24 mouse cellular contexts compared by ENCODE assay signal in the genomic region with DNA sequence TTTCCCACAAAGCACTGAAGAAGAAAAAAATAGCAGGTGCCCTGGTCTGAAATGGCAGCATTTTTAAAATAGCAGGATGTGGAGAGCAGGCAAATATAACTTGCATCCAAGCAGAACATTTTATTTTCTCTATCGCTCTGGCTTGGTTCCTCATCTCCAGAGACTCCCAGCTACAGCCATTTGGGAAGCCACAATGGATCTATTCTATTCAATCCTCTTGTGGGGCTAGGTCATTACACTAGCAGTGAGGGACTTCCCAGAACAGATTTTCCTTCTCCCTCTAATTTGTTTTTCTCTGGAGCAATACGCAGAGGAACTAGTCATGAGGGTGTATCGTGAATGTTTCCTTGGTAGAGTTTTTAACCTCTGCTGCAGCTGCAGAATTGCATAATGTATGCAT.
DNase-seq lines count a peak whose midpoint lies in the region; ATAC-seq and TF ChIP-seq lines count a peak whose summit lies in the region.
"Had no signal": no experiment of that assay in that cellular context is flagged by ENCODE, and none has a peak within 500 bp of the region (broad histone marks: within the 10 kb centered on the region; RNA-seq: fewer than 3 reads in every experiment).

No protein-coding gene starts in this region.

- H3K9ac ChIP-seq in hindbrain, embryonic 12.5 days: no peak overlapping the region
- H3K9ac ChIP-seq in midbrain, postnatal 0 days (replicated peaks; ENCODE audit: low read length, poor library complexity, severe bottlenecking): no peak overlapping the region
- H3K9ac ChIP-seq in hindbrain, postnatal 0 days (replicated peaks; ENCODE audit: low read length): no peak overlapping the region
- H3K9ac ChIP-seq: forebrain, embryonic 15.5 days; heart, embryonic 12.5 days; liver, embryonic 12.5 days; liver, postnatal 0 days; midbrain, embryonic 12.5 days had no signal

- H3K36me3 ChIP-seq in hindbrain, embryonic 12.5 days: no peaks in the 10 kb centered on the region
- no peaks in the 10 kb centered on the region for H3K36me3 ChIP-seq in hindbrain, embryonic 10.5 days
- no peaks in the 10 kb centered on the region for H3K36me3 ChIP-seq in midbrain, postnatal 0 days (ENCODE audit: insufficient read depth, low read length)
- H3K36me3 ChIP-seq in midbrain, embryonic 10.5 days: no peaks in the 10 kb centered on the region
- no peaks in the 10 kb centered on the region for H3K36me3 ChIP-seq in hindbrain, postnatal 0 days (ENCODE audit: insufficient read depth, low read length)
- H3K36me3 ChIP-seq in limb, embryonic 10.5 days: no peaks in the 10 kb centered on the region
- H3K36me3 ChIP-seq: forebrain, embryonic 15.5 days; heart, embryonic 12.5 days; liver, embryonic 12.5 days; midbrain, embryonic 12.5 days had no signal

- H3K4me3 ChIP-seq in hindbrain, embryonic 12.5 days: no peak overlapping the region
- H3K4me3 ChIP-seq in hindbrain, embryonic 10.5 days: no peak overlapping the region
- no peak overlapping the region for H3K4me3 ChIP-seq in midbrain, postnatal 0 days (ENCODE audit: low read depth, low read length)
- no peak overlapping the region for H3K4me3 ChIP-seq in midbrain, embryonic 10.5 days
- no peak overlapping the region for H3K4me3 ChIP-seq in hindbrain, postnatal 0 days (ENCODE audit: low read length)
- H3K4me3 ChIP-seq in limb, embryonic 10.5 days: no peak overlapping the region
- H3K4me3 ChIP-seq: forebrain, embryonic 15.5 days; heart, embryonic 12.5 days; liver, embryonic 12.5 days; midbrain, embryonic 12.5 days had no signal

- peak; percentile 56 for ATAC-seq in frontal cortex, adult (ENCODE audit: low TSS enrichment)
- ATAC-seq in hindbrain, embryonic 12.5 days (ENCODE audit: low FRiP score): peak; percentile 32; the same call in 1 of the 2 replicates
- no peak for ATAC-seq in midbrain, postnatal 0 days (ENCODE audit: low FRiP score)
- ATAC-seq in hindbrain, postnatal 0 days: no peak
- ATAC-seq: forebrain, embryonic 15.5 days; intestine, postnatal 0 days; liver, embryonic 12.5 days; liver, postnatal 0 days had no signal

- DNase-seq in frontal cortex, postnatal 36 days (ENCODE audit: low spot score in 2 of 2): no peak
- no peak for DNase-seq in hindbrain, embryonic 10.5 days (ENCODE audit: low spot score)
- peak; percentile 17 for DNase-seq in midbrain, postnatal 0 days (ENCODE audit: low spot score)
- no peak for DNase-seq in midbrain, embryonic 10.5 days (ENCODE audit: low spot score)
- peak; percentile 6 for DNase-seq in hindbrain, postnatal 0 days (ENCODE audit: low spot score)
- no peak for DNase-seq in limb, embryonic 10.5 days (ENCODE audit: low spot score)
- DNase-seq: adrenal gland, postnatal 14 days; cerebellum, adult 18-20 months; cerebellum, postnatal 14 days; kidney, adult 9 months; kidney, postnatal 14 days; liver, postnatal 0 days; lung, postnatal 36 days; right cerebral cortex, postnatal 4 days; thymus, adult 18-20 months; thymus, postnatal 36 days had no signal

- no peaks in the 10 kb centered on the region for H3K9me3 ChIP-seq in hindbrain, embryonic 12.5 days (replicated peaks)
- H3K9me3 ChIP-seq in hindbrain, embryonic 10.5 days: no peaks in the 10 kb centered on the region
- H3K9me3 ChIP-seq in midbrain, postnatal 0 days (ENCODE audit: low read length): no peaks in the 10 kb centered on the region
- H3K9me3 ChIP-seq in midbrain, embryonic 10.5 days (replicated peaks): no peaks in the 10 kb centered on the region
- no peaks in the 10 kb centered on the region for H3K9me3 ChIP-seq in hindbrain, postnatal 0 days (ENCODE audit: low read length)
- H3K9me3 ChIP-seq in limb, embryonic 10.5 days (replicated peaks): no peaks in the 10 kb centered on the region
- H3K9me3 ChIP-seq: forebrain, embryonic 15.5 days; heart, embryonic 12.5 days; liver, embryonic 12.5 days; midbrain, embryonic 12.5 days had no signal

- H3K27me3 ChIP-seq in hindbrain, embryonic 12.5 days: no peaks in the 10 kb centered on the region
- H3K27me3 ChIP-seq in hindbrain, embryonic 10.5 days (ENCODE audit: insufficient read depth, poor library complexity, severe bottlenecking): no peaks in the 10 kb centered on the region
- no peaks in the 10 kb centered on the region for H3K27me3 ChIP-seq in midbrain, postnatal 0 days (ENCODE audit: insufficient read depth, low read length)
- H3K27me3 ChIP-seq in midbrain, embryonic 10.5 days (ENCODE audit: low read depth, poor library complexity, severe bottlenecking): no peaks in the 10 kb centered on the region
- no peaks in the 10 kb centered on the region for H3K27me3 ChIP-seq in hindbrain, postnatal 0 days (ENCODE audit: insufficient read depth, low read length)
- no peaks in the 10 kb centered on the region for H3K27me3 ChIP-seq in limb, embryonic 10.5 days (ENCODE audit: low read depth, poor library complexity, severe bottlenecking)
- H3K27me3 ChIP-seq: forebrain, embryonic 15.5 days; heart, embryonic 12.5 days; liver, embryonic 12.5 days; midbrain, embryonic 12.5 days had no signal

- no peak overlapping the region for H3K27ac ChIP-seq in hindbrain, embryonic 12.5 days
- H3K27ac ChIP-seq in hindbrain, embryonic 10.5 days: no peak overlapping the region
- no peak overlapping the region for H3K27ac ChIP-seq in midbrain, postnatal 0 days (ENCODE audit: low read depth, low read length)
- no peak overlapping the region for H3K27ac ChIP-seq in midbrain, embryonic 10.5 days (replicated peaks)
- no peak overlapping the region for H3K27ac ChIP-seq in hindbrain, postnatal 0 days
- H3K27ac ChIP-seq in limb, embryonic 10.5 days: no peak overlapping the region
- H3K27ac ChIP-seq: forebrain, embryonic 15.5 days; liver, embryonic 12.5 days; midbrain, embryonic 12.5 days; stomach, postnatal 0 days had no signal

- H3K4me1 ChIP-seq in hindbrain, embryonic 12.5 days: no peaks in the 10 kb centered on the region
- no peaks in the 10 kb centered on the region for H3K4me1 ChIP-seq in hindbrain, embryonic 10.5 days (replicated peaks)
- no peaks in the 10 kb centered on the region; the same call in 1 of the 2 replicates for H3K4me1 ChIP-seq in midbrain, postnatal 0 days (ENCODE audit: insufficient read depth, low read length)
- no peaks in the 10 kb centered on the region for H3K4me1 ChIP-seq in midbrain, embryonic 10.5 days
- no peaks in the 10 kb centered on the region for H3K4me1 ChIP-seq in hindbrain, postnatal 0 days (ENCODE audit: insufficient read depth, low read length)
- no peaks in the 10 kb centered on the region for H3K4me1 ChIP-seq in limb, embryonic 10.5 days
- H3K4me1 ChIP-seq: heart, embryonic 12.5 days; liver, embryonic 12.5 days; midbrain, embryonic 12.5 days had no signal

- H3K4me2 ChIP-seq in hindbrain, embryonic 12.5 days (replicated peaks): no peak overlapping the region
- no peak overlapping the region for H3K4me2 ChIP-seq in midbrain, postnatal 0 days (ENCODE audit: low read depth, low read length, poor library complexity, severe bottlenecking)
- H3K4me2 ChIP-seq in hindbrain, postnatal 0 days (ENCODE audit: low read depth, low read length): no peak overlapping the region
- H3K4me2 ChIP-seq: forebrain, embryonic 15.5 days; heart, embryonic 12.5 days; liver, embryonic 12.5 days; midbrain, embryonic 12.5 days had no signal

- TF ChIP-seq CTCF in midbrain, postnatal 0 days (IDR thresholded peaks at IDR 0.05): no peak
- TF ChIP-seq CTCF in hindbrain, postnatal 0 days (IDR thresholded peaks at IDR 0.05; ENCODE audit: low read depth): no peak

- WGBS in hindbrain, embryonic 12.5 days: 45% methylated on average over 3 of the region's 3 CpGs
- WGBS in hindbrain, embryonic 10.5 days: 82% methylated on average over 3 of the region's 3 CpGs
- 54% methylated on average over 3 of the region's 3 CpGs for WGBS in midbrain, postnatal 0 days
- WGBS in midbrain, embryonic 10.5 days: 88% methylated on average over 3 of the region's 3 CpGs
- 37% methylated on average over 3 of the region's 3 CpGs for WGBS in hindbrain, postnatal 0 days
- WGBS in limb, embryonic 10.5 days: 89% methylated on average over 3 of the region's 3 CpGs

Comparison
In these comparisons a context has a peak if more than half of its experiments do, and no peak if none do; other contexts are left out.
1. ATAC-seq: peak in frontal cortex, adult (single experiment) and hindbrain, embryonic 12.5 days (single experiment); none in midbrain, postnatal 0 days (single experiment) and hindbrain, postnatal 0 days (single experiment).
2. DNase-seq: peak in midbrain, postnatal 0 days (single experiment) and hindbrain, postnatal 0 days (single experiment); none in frontal cortex, postnatal 36 days (0 of 2), hindbrain, embryonic 10.5 days (single experiment), midbrain, embryonic 10.5 days (single experiment) and limb, embryonic 10.5 days (single experiment).